Mouse (Mus musculus) ES-E14 (cell line): ENCODE data around the gene Cog4.
"Not testable (repeated sequence)": the region's sequence is repeated elsewhere in the genome, so short reads cannot be mapped to it uniquely, and the experiment has no call there.

Experiments
- HCFC1 ChIP-seq: IDR thresholded peaks from 2 replicates; pipeline ENCODE4 v1.6.1; 2012; ENCODE audit warnings: low read length, inconsistent platforms, borderline replicate concordance; ENCODE audit not compliant: insufficient read depth
- MAFK ChIP-seq: IDR thresholded peaks from 2 replicates; pipeline ENCODE4 v1.6.1; 2014; ENCODE audit warnings: mild to moderate bottlenecking, low read depth, low read length, inconsistent platforms; ENCODE audit not compliant: insufficient read depth
- ZC3H11A ChIP-seq: IDR thresholded peaks from 2 replicates; pipeline ENCODE4 v1.6.1; 2012; ENCODE audit warnings: low read depth, mild to moderate bottlenecking, inconsistent platforms, low read length, borderline replicate concordance
- ZNF384 ChIP-seq: IDR thresholded peaks from 2 replicates; pipeline ENCODE4 v1.6.1; 2012; ENCODE audit warnings: low read depth, low read length, inconsistent platforms

GRCm38 (mm10) chr8:110856073-110856472 lies 9.7 kb downstream of the Cog4 start:
- not testable (repeated sequence) for TF ChIP-seq MAFK, ZC3H11A, HCFC1, ZNF384
